Mouse (Mus musculus): Measurements from ENCODE around the gene Ankrd22.
A peak's percentile ranks its signal among the peaks of the same experiment; 100 is the strongest.

Ankrd22 gene

DNA sequence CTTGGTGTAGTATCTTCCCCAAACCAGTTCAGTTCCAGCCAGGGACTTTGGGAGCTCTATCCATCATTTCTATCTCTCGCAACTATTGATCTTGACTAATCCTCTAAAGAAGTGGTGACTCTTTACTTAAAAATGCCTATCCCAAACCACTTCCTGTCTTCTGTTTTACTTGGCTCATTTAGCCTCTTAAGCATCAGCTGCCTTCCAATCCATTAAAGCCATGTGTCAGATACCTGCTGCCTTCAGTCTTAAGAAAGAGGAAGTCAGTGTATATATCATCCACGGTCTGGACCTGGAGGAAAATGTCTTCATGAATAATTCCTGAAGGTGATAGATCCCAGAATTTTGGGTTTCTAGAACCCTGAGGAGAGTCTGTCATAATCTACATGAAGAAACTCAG is 14.5 kb upstream of the Ankrd22 start:
- no peak for DNase-seq

DNA sequence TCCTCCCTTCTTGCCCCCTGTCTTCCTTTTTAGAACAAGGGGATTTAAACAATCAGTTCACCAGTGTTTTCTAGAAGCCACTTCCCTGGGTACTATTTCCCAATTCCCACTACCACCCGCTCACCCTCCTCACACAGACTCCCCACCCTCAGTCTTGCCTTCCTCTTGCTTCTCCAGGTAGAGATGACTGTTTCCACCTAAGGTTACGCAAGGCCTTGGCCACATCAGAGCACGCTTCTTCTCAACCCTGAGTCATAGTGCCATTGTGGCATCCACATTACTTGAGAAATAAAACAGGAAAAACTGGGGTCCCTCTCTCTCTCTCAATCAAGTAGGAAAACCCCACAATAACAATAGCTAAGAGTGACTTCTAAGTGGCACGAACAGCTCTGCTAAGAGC is 13.3 kb upstream of the Ankrd22 start:
- peak; percentile 53 for DNase-seq

DNA sequence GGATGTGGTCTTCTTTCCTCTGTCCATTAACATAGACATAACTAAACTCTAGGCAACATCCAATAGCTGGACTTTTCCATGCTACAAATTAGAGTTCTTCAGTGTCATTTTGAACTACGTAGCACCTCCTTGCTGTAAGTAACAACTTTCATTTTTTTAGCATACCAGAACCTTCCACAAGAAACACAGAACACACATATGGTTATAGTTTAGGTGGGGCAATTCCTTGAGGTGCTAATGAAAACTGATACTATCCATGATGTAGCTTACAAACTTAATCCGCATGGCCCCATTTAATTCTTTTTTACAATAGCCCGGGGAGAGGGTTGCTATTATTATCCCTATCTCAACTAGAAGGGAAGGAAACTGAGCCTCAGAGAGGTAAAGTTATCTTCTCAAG is 8.2 kb upstream of the Ankrd22 start:
- no peak for DNase-seq

DNA sequence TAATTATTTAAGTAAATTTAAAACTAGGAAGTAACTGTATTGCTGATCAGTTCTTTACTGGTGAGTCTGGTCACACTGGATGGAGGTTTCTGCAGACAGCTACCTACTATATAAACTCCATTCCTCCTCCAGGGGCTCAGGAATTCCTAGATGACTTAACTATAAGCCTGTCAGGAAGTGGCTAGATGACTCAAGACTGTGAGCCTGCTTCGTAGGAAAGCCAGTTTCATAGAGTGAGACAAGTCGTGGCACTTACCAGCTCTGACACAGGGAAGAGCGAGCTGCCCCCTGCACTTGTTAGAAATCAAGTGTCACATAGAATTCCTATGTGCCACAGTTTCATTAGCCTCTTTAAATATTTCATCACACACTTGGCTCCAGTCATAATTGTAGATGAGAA is 5.3 kb upstream of the Ankrd22 start:
- DNase-seq = peak; percentile 41

DNA sequence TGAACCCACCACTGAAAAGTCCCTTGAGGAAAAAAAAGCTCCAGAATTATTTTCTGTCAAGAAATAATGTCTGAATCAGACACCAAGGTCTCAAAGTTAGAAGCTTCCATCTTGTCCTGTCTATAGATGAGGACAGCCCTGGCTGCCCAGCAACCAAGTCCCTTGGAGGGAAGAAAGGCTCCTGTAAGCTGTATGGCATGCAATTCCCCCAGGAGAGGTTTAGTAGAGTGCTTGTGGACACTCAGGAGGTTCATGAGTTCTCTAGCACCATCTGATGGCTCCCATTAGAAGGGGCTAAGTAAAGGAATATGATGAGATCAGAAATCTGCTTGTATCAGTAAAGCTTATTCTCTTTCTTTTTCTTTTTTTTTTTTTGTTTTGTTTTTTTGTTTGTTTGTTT is 3.3 kb upstream of the Ankrd22 start:
- peak; percentile 60 for DNase-seq

DNA sequence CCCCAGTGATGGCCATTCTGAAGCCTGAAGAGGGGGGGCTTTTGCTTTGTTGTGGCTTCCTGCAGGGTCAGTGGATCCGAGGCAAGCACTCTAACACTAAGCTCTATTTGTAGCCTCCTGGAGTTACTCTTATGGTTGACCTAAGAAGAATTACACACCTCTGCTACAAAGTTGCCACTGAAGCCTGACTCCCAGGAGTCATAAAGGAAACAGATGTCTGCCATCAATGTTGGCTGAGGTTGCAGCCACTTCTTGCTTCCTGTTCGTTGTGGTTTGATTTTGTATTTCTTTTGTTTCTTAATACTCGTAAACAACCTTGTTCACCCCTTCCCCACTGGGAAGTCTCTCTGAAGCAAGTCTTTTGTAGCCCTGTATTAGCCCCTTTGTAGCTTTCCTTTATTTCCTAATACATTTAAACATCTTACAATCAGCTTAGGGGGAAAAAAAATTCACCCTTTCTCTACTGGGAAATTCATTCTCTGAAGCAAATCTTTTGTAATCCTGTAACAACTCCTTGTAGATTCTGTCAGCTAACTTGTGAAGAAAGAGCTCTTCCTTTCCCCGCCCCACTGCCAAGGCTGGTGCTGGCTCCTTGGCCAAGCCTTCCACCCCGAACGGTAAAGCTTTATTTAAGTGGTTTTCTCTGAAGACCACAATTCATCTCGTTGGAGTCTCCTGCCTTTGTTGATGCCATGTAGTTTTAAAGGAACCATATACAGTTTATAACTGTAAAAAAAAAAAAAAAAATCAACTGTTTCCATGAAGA is 2.2 kb upstream of the Ankrd22 start:
- peak; percentile 80 for DNase-seq

DNA sequence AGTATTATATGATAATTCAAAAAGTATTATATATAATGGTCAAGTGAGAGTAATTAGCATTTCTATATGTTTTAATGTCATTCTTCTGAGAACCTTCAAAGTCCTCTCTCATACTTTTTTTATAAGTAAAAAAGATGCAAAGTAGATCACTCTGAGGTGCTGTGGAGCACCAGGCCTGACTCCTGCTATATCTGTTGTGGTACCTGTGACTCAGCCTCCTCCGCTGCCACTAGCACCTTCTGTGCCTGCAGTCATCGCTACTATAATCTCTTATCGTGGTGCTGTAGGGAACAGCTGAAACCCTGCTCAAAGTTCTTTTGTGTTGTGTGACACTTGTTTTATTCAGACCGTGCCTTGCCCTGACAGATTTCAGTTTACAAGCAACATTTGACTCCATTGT is 533 bp upstream of the Ankrd22 start:
- DNase-seq = peak; percentile 77

DNA sequence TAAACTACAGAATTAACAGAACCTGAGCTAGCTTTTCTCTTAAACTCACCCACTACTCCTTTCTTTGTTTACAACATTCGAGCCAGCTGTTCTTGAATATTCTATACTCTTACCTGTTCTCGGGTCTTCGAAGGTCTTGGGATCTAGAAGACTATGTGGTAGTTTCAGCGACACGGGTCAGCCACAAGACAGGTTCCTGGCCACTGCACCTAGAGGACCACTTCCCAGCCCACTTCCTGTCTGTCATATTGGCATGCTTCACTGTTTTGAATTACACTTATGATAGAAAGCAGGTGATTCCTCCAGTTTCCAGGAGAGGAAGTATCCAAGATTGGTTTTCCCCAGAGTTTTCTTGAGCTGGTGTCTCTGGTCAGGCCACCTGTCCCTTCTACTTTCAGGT is 3.2 kb downstream of the Ankrd22 start:
- DNase-seq = no peak

DNA sequence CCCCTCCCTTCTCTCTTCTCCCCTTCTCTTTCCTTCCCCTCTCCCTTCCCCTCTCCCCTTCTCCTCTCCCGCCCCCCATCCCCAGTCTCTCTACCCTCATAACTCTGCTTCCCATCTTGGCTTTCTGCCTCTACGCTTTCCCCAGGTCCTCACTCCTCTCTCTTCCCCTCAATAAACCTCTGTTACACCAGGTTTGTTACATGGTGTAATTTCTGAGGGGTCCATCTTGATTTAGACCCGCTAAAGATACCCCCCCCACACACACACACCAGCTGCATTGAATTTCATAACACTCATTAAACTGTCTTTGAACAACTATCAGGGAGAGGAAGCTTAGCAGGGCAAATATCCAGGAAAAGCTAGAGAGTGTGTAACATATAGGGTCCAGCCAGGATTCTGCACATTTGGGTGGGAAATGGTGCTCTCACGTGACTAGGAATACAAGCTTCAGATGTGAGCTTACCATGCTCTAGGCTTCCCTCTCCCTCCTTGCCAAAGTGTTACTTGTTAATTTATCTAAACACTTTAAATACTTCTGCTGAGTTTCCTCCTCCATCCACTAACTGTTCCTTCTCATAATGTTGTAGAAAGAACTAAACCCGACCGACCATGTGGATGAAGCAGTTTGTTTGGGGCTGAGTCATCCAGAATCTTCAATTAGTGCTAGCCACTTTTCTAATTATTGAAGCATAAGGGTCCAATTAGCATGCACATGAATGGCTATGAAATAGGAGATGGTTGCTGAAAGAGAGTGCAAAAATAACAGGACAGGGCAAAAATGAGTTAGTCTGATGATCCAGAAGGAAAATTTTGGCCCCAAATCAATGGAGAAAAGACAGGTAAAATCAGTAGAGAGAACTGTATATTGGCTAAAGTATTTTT is 12.3 kb downstream of the Ankrd22 start:
- no peak for DNase-seq

DNA sequence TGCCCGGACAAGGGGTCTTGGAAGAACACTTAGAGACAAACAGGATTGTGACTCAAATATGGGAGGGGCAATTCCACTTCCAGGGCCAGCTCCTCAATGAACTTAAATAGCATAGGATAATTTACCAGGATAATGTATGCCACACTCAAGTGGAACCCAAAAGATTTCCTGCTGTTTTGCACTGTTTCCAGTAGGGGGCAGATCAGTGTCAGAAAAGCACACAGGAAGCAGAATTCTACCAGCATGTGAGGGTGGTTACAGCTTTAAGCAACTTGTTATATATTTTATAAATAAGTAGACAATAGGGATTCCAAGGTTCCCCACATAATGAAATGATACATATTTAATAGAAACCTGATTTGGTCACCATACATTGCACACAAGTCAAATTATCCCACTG is 13.9 kb downstream of the Ankrd22 start:
- DNase-seq = no peak

DNA sequence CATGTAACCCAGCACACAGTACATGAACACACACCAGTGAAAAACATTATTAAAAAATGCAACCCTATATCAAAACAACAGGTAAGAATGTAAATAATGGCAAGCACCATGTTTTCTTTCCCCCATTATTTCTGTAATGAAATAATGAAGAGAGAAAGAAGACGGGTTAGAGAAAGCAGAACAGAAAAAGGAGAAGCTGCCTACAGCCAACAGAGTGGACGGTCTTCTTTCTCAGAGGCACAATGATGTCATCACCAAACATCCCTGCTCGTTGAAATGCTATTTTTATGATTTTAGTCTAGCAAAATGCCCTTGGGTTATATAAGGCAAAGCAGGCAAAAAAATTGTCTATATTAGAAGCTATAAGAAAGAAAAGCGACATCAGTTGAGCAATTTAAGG is 17.4 kb downstream of the Ankrd22 start:
- DNase-seq = peak; percentile 78

DNA sequence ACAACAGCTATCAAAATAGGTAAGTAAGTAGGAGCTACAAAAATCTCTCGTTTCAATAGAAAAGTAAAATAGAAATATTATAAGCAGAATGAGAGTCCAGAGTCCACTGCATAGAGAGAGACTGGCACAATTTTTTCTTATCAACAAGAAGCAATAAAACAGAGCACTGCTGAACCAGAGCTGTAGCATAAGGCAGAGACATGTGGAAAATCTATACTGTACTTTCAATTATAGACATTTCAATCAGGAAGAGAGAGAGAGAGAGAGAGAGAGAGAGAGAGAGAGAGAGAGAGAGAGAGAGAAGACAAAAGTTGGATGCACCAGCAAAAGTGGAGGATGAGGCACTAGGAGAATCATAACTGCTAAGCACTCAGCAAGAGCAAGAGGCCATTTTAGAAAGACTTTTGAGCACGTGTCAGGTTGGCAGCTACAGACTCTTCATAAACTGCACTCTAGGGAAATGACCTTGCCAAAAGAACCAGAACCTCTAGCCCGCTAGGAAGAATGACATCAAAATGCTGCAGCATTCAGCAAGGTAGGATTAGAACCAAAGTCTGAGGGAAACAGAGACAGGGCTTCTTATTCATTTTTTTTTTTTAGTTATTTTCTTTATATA is 26.3 kb downstream of the Ankrd22 start:
- peak; percentile 55 for DNase-seq

DNA sequence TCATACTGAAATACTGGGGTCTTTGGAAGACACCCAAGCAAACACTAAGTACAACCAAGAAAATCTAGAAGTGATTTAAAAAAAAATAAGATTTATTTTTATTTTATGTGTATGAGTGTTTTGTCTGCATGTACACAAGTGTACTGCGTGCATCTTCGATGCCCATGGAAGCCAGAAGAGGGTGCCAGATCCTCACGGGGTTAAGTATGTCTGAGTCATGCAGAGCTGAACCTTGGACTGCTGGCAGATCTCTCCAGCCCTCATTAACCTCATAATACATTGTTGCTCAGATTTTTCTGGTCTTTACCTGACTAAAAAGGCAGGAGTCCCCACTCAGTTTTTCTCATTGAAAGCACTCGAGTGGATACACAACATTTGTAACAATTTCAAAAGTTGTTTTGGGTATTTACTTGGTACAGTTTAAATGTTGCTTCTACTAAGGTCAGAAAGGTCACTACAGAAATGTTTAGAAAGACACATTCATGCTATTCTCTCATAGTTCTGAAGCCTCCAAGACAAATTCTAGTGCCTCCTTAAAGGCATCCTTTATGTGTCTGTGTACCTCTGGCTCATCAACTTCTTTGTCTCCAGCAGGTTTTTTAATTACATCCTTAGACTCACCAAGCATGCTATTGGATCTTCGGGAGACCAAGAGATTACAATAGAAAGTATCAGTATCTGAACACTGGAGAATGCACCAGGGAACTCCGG is 27.0 kb downstream of the Ankrd22 start:
- no peak for DNase-seq

DNA sequence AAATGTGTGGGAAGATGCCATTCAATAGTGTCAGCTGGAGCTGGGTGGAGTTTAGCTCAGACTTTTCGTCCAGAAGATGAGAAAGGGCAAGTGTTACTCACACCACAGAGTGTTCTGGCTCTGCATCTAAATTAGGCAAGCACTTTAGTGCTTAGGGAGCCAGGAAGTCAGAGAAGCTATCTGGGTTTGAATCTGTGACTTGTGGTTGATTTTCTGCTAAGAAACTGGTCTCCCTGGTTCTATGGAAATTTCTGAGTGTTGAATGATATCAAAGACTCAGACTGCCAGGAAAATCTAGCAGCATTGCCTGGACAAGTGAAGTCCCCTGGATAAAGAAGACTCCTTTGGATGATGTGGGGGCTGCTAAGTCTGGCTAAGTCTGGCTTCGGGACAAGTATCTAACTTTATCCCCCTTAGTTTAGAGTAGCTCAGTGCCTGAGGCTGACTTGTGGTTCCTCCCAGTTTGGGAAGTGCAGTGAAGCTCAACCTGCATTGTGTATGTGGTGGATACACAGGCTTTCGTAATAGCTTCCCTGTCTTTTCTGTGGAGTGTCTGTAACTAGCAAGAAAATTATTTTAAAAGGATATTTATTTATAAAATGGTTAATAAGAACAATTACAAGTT is 45.6 kb downstream of the Ankrd22 start:
- DNase-seq = peak; percentile 66

DNA sequence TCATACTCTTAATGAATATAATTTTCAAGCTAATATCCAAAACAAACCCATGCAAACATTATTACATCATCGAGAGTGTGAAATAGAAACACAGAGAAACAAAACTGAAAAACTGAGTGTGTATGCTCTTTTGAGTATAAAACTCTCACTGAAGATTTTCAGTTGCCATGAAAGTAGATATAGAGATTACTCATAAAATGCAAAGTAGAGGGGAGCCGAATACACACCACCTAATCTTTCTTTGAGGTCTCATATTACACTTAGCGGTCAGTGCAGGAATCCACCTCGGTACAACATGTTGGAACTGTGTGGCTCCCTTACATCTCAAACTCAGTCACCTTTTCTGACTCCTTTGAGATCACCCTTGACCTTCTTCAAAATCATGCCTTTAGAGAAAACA is 46.2 kb downstream of the Ankrd22 start:
- DNase-seq = no peak

DNA sequence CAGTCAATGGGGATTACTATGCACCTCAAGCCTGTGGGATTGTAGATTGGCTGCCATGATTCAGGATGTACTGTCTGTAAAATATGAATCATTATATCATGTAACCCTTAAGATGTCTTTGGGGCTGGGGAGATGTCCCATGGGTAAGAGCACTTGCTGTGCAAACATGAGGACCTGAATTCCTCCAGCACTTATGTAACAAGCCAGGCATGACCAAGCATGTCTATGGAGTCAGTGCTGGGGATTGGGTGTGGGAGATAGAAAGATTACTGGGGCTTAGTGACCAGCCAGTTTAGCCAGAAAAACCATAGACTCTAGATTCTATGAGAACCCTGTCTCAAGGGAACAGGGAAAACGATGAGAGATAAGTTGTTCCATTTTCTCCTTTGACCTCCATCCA is 46.8 kb downstream of the Ankrd22 start:
- DNase-seq = no peak

DNA sequence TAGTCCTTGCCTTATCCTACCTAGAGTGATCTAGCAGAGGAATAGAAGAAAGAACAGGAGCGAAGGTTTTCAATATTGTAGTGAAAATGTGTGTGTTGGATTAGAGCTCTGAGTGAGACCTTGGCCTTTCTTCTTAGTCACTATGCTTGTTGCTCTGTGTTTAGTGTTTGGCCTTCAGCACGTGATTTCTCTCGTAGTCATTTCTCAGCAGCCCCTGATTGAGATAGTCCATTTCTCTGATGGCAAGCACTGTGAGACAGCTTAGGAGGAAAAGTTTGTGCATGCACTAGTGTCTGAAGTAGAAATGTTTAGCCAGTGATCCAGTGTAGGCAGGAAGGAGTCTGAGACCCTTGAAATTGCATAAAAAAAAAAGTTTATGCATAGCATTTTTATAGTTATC is 61.0 kb downstream of the Ankrd22 start:
- DNase-seq = no peak

DNA sequence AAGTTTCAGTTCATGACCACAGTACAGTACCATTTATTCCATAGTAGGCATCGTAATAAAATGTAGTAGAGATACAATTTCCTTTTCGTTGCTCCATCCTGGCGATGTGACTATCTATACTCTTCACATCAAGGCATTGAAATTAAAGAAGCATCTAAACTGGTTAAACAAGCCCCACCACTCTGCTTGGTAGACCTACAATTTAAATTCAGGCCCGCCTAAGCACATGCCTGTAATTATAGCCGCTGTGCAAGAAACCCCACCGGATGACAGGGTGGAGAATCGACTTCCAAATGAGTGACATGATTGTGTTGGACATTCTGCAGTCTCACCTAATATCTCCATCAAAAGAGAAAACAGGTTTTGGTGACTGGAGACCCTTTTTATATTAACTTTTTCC is 64.0 kb downstream of the Ankrd22 start:
- no peak for DNase-seq

DNA sequence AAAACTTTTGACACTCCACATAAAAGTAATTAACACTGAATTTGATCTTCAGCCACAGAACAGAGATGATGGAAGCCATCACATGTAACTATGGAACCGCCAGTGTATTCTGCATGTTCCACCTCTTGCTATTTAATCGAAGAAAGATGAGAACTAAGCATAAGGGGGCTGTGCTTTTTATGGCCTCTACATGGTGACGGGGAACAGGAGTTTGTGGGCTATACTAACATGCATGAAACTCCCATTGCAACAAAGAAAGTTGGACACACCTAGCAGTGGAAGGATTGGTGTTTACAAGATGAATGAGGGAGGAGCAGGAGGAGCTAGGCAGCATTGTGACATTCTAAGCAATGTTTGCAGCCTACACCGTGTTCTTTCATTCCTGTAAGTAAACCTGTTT is 65.2 kb downstream of the Ankrd22 start, which contains the start of gene Lipm:
Lipm (plus strand) TSS at position 301 of the 400 bp plus-strand sequence.
- no peak for DNase-seq

DNA sequence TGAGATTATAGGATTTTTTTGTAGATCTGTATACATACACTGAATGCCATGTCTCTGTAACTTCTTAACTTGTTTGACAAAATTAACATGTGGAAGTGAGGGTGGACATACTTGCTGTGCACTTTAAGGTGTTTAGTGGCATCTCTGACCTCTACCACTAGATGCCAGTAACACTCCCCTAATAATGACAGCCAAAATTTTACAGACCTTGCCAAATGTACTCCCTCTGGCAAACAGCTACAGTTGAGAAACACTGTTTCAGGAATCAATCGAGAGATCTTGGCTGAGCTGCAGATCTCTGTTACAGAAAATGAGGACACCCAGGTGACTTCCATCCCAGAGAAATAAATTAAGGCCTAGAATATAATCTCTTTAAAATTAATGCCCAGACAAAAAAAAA is 69.6 kb downstream of the Ankrd22 start:
- DNase-seq = no peak

DNA sequence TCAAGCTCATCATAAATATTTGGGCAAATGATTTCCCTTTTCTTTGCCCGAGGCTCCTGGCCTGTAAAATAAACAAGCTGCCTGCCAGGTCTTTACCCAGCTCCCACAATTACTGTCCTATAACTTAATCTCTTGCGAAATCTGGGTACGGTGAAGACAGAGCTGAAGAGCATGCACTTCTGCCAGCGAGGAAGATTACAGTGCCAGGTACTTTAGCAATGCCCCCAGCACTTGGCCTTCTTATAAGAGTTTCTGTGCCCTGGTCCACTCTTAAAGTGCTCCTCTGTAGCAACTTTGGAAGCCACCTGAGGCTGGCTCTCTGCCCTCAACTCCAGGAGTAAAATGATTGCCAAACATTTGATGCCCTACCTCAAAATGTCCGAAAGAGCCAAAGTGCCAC is 70.5 kb downstream of the Ankrd22 start:
- no peak for DNase-seq

DNA sequence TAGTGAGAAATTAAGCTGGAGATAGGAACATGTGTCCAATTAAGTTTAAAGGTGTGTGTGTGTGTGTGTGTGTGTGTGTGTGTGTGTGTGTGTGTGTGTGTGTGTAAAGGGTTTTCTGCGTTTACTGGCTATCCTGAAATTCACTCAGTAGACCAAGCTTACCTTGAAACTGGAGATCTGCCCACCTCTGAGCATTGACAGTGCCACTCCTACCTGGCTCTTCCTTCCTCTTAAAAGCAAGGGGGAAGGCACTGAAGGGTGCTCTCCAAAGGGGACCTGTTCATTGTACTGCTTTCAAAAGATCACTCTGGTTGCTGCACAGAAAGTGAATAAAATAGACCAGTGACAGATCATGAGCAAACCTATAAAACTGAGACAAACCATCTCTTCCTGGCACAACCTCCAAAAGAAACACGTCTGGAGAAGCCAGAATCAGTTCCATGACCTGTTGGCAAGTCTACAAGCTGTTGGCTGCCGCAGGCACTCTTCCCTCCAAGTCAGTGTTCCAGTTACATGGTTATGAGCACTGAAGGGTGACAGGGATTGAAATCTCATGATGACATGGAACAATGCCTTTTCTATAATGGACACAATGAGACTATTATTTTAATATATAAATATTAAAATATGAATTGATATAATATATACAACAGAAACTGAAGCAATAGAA is 76.7 kb downstream of the Ankrd22 start:
- DNase-seq = no peak
